Mouse (Mus musculus): ENCODE results near the gene Fam214b. TPM values are rescaled to one million over a fixed set of nuclear protein-coding genes. Genes with fewer than 3 reads are reported as not detected.

Fam214b gene
- polyA plus RNA-seq, 3 experiments from 2014 or later = 2.4 to 2.9 (median 2.6) TPM

- ATAC-seq = peak; percentile 66
Observed at GRCm38 (mm10) chr4:43005765-43006164, 40.3 kb downstream of the Fam214b start.

GRCm38 (mm10) chr4:43004951-43005350 lies 41.1 kb downstream of the Fam214b start:
- ATAC-seq = no peak

- no peak for ATAC-seq
Observed at GRCm38 (mm10) chr4:43002756-43003439, 43.1 kb downstream of the Fam214b start.

- ATAC-seq = no peak
Observed at GRCm38 (mm10) chr4:43001272-43001671, 44.7 kb downstream of the Fam214b start.

GRCm38 (mm10) chr4:43000141-43000986 lies 45.7 kb downstream of the Fam214b start, which contains the start of gene Vcp:
Gene Vcp (minus strand): TSS chr4:43000507.
- ATAC-seq = peak; percentile 96

- peak; percentile 8 for ATAC-seq
Observed at GRCm38 (mm10) chr4:42999451-43000140, 46.4 kb downstream of the Fam214b start.

GRCm38 (mm10) chr4:42998022-42998421 lies 48.0 kb downstream of the Fam214b start:
- no peak for ATAC-seq

GRCm38 (mm10) chr4:42988296-42988695 lies 57.7 kb downstream of the Fam214b start:
- no peak for ATAC-seq

Other genes with a start within 250 kb of the Fam214b start
- gene Fam205a1, start 192.3 kb downstream of the Fam214b start, polyA plus RNA-seq (2017; shearing (Covaris generic)) = not detected
- gene Gm12394, start 189.4 kb downstream of the Fam214b start, polyA plus RNA-seq (2017; shearing (Covaris generic)) = not detected
- gene Fam205c, start 172.0 kb downstream of the Fam214b start, polyA plus RNA-seq (2017; shearing (Covaris generic)) = not detected
- not detected for gene Phf24, start 129.6 kb downstream of the Fam214b start, polyA plus RNA-seq (2017; shearing (Covaris generic))
- 1 to 10 TPM; 2.1 to 5.3 (median 2.3) TPM for gene Dnajb5, start 96.4 kb downstream of the Fam214b start, polyA plus RNA-seq (2017; shearing (Covaris generic))
- gene 1700022I11Rik, start 76.6 kb downstream of the Fam214b start, polyA plus RNA-seq (2017; shearing (Covaris generic)) = 1 to 10 TPM in 1 of 3 experiments, under 1 TPM in 1, not detected in 1; 0.35 to 1.1 TPM
- 100 to 1,000 TPM; 144 to 162 (median 154) TPM for gene Vcp, start 45.7 kb downstream of the Fam214b start, polyA plus RNA-seq (2017; shearing (Covaris generic))
- gene Fancg, start 35.7 kb downstream of the Fam214b start, polyA plus RNA-seq (2017; shearing (Covaris generic)) = 10 to 100 TPM; 22.9 to 41.7 (median 31.8) TPM
- 10 to 100 TPM; 10.5 to 22.3 (median 12.0) TPM for gene Pigo, start 20.4 kb downstream of the Fam214b start, polyA plus RNA-seq (2017; shearing (Covaris generic))
- gene Stoml2, start 14.5 kb downstream of the Fam214b start, polyA plus RNA-seq (2017; shearing (Covaris generic)) = 100 to 1,000 TPM; 138 to 146 (median 139) TPM
- gene Unc13b, start 12.7 kb upstream of the Fam214b start, polyA plus RNA-seq (2017; shearing (Covaris generic)) = under 1 TPM in 2 of 3 experiments, not detected in 1; 0.23 to 0.38 TPM
- not detected for gene Atp8b5, start 220.9 kb upstream of the Fam214b start, polyA plus RNA-seq (2017; shearing (Covaris generic))